Comparison of ENCODE assay signal across 15 mouse cellular contexts in genomic region chr2:173408681-173409081, GRCm38 (mm10).
A peak's percentile ranks its signal among the peaks of the same experiment; 100 is the strongest.
DNase-seq lines count a peak whose midpoint lies in the region; ATAC-seq and TF ChIP-seq lines count a peak whose summit lies in the region.
"Had no signal": no experiment of that assay in that cellular context is flagged by ENCODE, and none has a peak within 500 bp of the region (broad histone marks: within the 10 kb centered on the region; RNA-seq: fewer than 3 reads in every experiment).

No protein-coding gene starts in this region.

- peak; percentile 40 to 56 for DNase-seq in thymus, adult 18-20 months
- no peak for DNase-seq in layer of hippocampus, postnatal 10 days (ENCODE audit: low spot score in 2 of 2)
- no peak for DNase-seq in urinary bladder, postnatal 14 days (ENCODE audit: low spot score)
- DNase-seq: adrenal gland, postnatal 25 days; cerebellum, adult 11 months; heart, adult 2 months; kidney, postnatal 25 days had no signal

- H3K4me3 ChIP-seq in intestine, embryonic 16.5 days (ENCODE audit: low read length): no peak overlapping the region
- no peak overlapping the region for H3K4me3 ChIP-seq in intestine, postnatal 0 days (ENCODE audit: low read depth, low read length)
- no peak overlapping the region for H3K4me3 ChIP-seq in liver, embryonic 12.5 days
- H3K4me3 ChIP-seq: heart, adult 2 months; hindbrain, embryonic 15.5 days; neural tube, embryonic 15.5 days had no signal

- TF ChIP-seq CTCF in intestine, postnatal 0 days (IDR thresholded peaks at IDR 0.05; ENCODE audit: low read depth): no peak

- no peak overlapping the region for H3K9ac ChIP-seq in intestine, embryonic 16.5 days (ENCODE audit: low read depth, low read length)
- H3K9ac ChIP-seq in intestine, postnatal 0 days (ENCODE audit: low read depth, low read length): no peak overlapping the region
- H3K9ac ChIP-seq in liver, embryonic 12.5 days: no peak overlapping the region
- H3K9ac ChIP-seq: hindbrain, embryonic 15.5 days; lung, embryonic 14.5 days; neural tube, embryonic 15.5 days had no signal

- H3K36me3 ChIP-seq in intestine, embryonic 16.5 days (ENCODE audit: control insufficient read depth, insufficient read depth, low read length): no peaks in the 10 kb centered on the region
- H3K36me3 ChIP-seq in intestine, postnatal 0 days (ENCODE audit: control insufficient read depth, insufficient read depth): no peaks in the 10 kb centered on the region
- no peaks in the 10 kb centered on the region for H3K36me3 ChIP-seq in liver, embryonic 12.5 days
- H3K36me3 ChIP-seq: hindbrain, embryonic 15.5 days; neural tube, embryonic 15.5 days had no signal

- no peak overlapping the region for H3K4me2 ChIP-seq in intestine, embryonic 16.5 days (ENCODE audit: low read depth, low read length)
- no peak overlapping the region for H3K4me2 ChIP-seq in intestine, postnatal 0 days (replicated peaks; ENCODE audit: low read depth)
- H3K4me2 ChIP-seq in liver, embryonic 12.5 days: no peak overlapping the region
- H3K4me2 ChIP-seq: hindbrain, embryonic 15.5 days; lung, embryonic 14.5 days; neural tube, embryonic 15.5 days had no signal

- no peaks in the 10 kb centered on the region for H3K27me3 ChIP-seq in intestine, embryonic 16.5 days (replicated peaks; ENCODE audit: control insufficient read depth, insufficient read depth, low read length)
- H3K27me3 ChIP-seq in intestine, postnatal 0 days (replicated peaks; ENCODE audit: control insufficient read depth, insufficient read depth, low read length): no peaks in the 10 kb centered on the region
- no peaks in the 10 kb centered on the region; the same call in 1 of the 2 replicates for H3K27me3 ChIP-seq in liver, embryonic 12.5 days (replicated peaks)
- H3K27me3 ChIP-seq: neural tube, embryonic 15.5 days had no signal

- 70% methylated on average over 5 of the region's 5 CpGs for WGBS in intestine, embryonic 16.5 days
- 64% methylated on average over 5 of the region's 5 CpGs for WGBS in intestine, postnatal 0 days
- WGBS in liver, embryonic 12.5 days (ENCODE audit: insufficient replicate concordance): 26% methylated on average over 5 of the region's 5 CpGs

- H3K27ac ChIP-seq in intestine, embryonic 16.5 days (ENCODE audit: low read length): no peak overlapping the region; the same call in 1 of the 2 replicates
- H3K27ac ChIP-seq in intestine, postnatal 0 days (ENCODE audit: low read depth, low read length): no peak overlapping the region
- H3K27ac ChIP-seq in liver, embryonic 12.5 days: no peak overlapping the region
- H3K27ac ChIP-seq: heart, adult 2 months; hindbrain, embryonic 15.5 days; neural tube, embryonic 15.5 days had no signal

- H3K4me1 ChIP-seq in intestine, embryonic 16.5 days (ENCODE audit: control insufficient read depth, insufficient read depth, low read length): peaks cover 14% of the 10 kb centered on the region
- H3K4me1 ChIP-seq in intestine, postnatal 0 days (replicated peaks; ENCODE audit: control insufficient read depth, insufficient read depth, low read length): no peaks in the 10 kb centered on the region
- peaks cover 7% of the 10 kb centered on the region for H3K4me1 ChIP-seq in liver, embryonic 12.5 days

- H3K9me3 ChIP-seq in intestine, embryonic 16.5 days (ENCODE audit: control insufficient read depth, low read length): no peaks in the 10 kb centered on the region
- H3K9me3 ChIP-seq in intestine, postnatal 0 days (ENCODE audit: control insufficient read depth): no peaks in the 10 kb centered on the region
- no peaks in the 10 kb centered on the region for H3K9me3 ChIP-seq in liver, embryonic 12.5 days (replicated peaks)
- H3K9me3 ChIP-seq: hindbrain, embryonic 15.5 days; neural tube, embryonic 15.5 days had no signal

- 0 out of 2 replicates have a peak, but pooled peaks have one; percentile 9 for ATAC-seq in intestine, embryonic 16.5 days
- no peak for ATAC-seq in intestine, postnatal 0 days
- ATAC-seq in CD4-positive, CD25-positive, alpha-beta regulatory T cell, adult 4 months: peak; percentile 36
- ATAC-seq in liver, embryonic 12.5 days: peak; percentile 68
- ATAC-seq in erythroblast, adult 5-6 weeks (replicated peaks; ENCODE audit: low FRiP score, poor library complexity, severe bottlenecking): no peak

Comparison
In these comparisons a context has a peak if more than half of its experiments do, and no peak if none do; other contexts are left out.
1. ATAC-seq: peak in intestine, embryonic 16.5 days (single experiment), CD4-positive, CD25-positive, alpha-beta regulatory T cell, adult 4 months (single experiment) and liver, embryonic 12.5 days (single experiment); none in intestine, postnatal 0 days (single experiment) and erythroblast, adult 5-6 weeks (single experiment).
2. DNase-seq: peak in thymus, adult 18-20 months (2 of 2); none in layer of hippocampus, postnatal 10 days (0 of 2) and urinary bladder, postnatal 14 days (single experiment).